Mouse (Mus musculus) adrenal gland, postnatal 4 days (tissue): Measurements from ENCODE around the gene Mpv17l2. TPM values are rescaled to one million over a fixed set of nuclear protein-coding genes. Genes with fewer than 3 reads are reported as not detected.

Experiments
- DNase-seq, 2 experiments: peaks; one replicate each; pipeline ENCODE4 v3.0.0; 2021 to 2022; ENCODE audit warnings: low spot score in 2 of 2, mixed read lengths in 2 of 2
- microRNA-seq: library from miRNA; unstranded; fragments of <30 nt; microRNA quantifications from one replicate; pipeline ENCODE4 v1.2.0, GENCODE M21; 2021
- total RNA-seq, 2 experiments: library from RNA; stranded (reverse); gene quantifications; 2 replicates each; pipeline ENCODE4 v1.2.3; 2021

The Mpv17l2 gene
- total RNA-seq, 2 experiments from 2014 or later: 93.1 to 109 TPM

DNA sequence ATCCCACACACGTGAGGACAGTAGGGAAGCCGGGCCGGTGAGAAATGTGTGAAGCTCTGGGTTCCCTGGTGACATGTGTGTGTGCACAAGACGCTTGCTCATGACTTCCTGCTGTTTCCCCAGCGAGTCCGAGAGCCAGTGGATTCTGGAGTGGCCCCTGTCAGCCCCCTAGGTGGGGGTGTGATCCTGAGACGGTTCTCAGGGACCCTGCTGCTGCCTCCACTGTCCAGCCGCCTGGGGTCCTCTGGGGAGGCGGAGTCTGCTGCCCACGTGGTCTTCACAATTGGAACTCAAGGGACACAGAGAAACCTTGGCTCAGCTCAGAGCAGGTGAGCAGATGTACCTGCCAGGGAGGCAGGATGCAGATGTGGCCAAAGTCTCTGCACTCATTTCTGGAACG, 34.0 kb downstream of the Mpv17l2 start:
- DNase-seq: no peak

GRCm38 (mm10) chr8:70725792-70726447, 34.8 kb downstream of the Mpv17l2 start:
- DNase-seq: no peak

DNA sequence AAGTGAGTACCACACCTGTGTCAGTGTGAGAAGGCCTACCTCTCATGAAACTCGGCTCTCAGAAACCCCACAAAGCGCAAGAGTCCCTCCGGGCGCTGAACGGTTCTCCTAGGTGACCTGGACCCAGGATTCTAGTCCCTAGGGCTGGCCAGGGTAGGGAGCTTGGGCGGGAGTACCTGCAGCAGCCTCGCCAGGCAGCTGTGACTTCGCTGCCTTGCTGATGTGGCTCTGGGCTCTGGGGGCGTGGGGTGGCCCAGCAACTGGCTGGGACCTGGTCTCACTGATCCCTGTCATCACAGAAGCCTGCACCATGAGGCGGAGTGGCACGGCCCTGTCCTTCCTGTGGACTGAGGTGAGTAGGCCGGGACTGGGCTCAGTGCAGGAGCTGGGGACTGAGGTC, 36.5 kb downstream of the Mpv17l2 start:
- DNase-seq: no peak

GRCm38 (mm10) chr8:70723486-70724210, 37.1 kb downstream of the Mpv17l2 start, which contains the start of gene Pde4c:
Gene Pde4c (plus strand): TSS chr8:70723720.
- no peak for DNase-seq

DNA sequence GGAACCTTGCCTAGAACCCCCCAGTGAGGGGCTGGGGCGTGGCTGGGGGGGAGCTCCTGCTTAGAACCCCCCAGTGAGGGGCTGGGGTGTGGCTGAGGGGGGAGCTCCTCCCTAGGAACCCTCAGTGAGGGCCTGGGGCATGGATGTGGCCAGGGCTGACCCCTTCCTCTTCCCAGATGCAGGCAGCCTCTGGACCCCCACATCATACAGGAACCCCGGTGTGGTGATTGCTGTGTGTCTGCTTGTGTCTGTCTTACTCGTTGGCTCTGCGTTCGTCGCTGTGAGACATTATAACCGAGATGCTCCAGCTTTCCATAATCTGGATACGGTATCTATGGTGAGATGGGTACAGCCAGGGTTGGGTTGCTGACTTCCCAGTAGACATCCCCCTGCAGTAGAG, 39.1 kb downstream of the Mpv17l2 start:
- no peak for DNase-seq

DNA sequence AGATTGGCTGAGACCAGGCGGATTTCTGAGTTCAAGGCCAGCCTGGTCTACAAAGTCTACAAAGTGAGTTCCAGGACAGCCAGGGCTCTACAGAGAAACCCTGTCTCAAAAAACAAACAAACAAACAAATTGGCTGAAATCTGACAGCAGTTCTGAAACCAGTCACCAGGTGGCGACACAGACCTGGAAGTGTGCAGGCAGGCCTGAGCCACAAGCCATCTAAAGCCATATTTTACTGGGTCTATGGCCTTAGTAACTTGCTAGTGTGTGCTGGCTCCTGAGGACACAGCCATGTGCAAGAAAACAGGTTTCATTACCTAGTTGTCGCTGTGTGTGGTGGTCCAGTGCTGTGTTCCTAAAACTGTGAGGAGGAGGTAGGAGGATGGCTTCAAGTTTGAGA, 40.0 kb downstream of the Mpv17l2 start:
- DNase-seq: peak; percentile 58 to 63

DNA sequence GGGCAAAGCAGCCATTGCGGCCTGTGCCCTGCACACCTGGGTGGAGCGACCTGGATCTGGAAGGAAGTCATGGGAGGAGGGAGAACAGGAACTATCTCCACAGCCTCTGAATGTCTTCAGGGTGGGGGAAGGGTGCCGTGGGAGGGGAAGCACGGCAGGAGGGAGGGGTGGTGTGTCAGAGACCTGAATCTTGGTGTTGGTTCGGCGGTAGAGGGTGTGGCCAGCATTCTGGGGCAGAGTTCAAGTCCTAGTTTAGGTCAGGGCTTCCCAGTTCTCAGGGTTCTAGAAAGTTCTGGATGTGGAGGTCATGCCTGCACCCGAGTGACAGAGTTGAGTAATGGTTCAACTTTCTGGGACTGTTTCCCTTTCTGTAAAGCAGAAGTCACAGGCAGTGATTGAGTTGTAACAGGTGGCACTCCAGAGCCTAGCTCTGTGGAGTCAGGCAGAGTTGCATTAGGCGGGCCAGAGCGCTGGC, 40.9 kb downstream of the Mpv17l2 start:
- DNase-seq: no peak

DNA sequence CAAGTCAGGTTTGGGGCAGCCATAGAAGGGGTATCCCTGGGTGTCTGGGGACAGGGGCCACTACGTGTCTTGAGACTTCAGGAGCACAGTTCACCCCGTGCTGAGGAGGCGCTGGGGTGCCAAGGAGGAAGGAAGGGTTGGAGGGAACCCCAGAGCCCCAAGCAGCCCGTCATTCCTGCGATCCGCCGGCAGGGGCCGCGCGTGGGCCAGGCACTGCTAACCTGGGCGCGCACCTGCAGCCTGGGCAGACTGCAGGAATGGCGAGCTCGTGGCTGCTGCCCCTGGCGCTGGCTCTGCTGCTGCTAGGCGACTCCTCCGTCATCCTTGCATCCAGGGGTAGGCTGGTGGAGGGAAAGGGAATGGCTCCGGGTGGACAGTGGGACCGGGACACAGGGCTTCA, 42.4 kb downstream of the Mpv17l2 start, which contains the start of gene Gm3336:
TSS of gene Gm3336 (plus strand) at position 247 of the 400 bp plus-strand sequence.
- DNase-seq: no peak

- DNase-seq: no peak
Observed at GRCm38 (mm10) chr8:70716521-70717400, 44.0 kb downstream of the Mpv17l2 start.

DNA sequence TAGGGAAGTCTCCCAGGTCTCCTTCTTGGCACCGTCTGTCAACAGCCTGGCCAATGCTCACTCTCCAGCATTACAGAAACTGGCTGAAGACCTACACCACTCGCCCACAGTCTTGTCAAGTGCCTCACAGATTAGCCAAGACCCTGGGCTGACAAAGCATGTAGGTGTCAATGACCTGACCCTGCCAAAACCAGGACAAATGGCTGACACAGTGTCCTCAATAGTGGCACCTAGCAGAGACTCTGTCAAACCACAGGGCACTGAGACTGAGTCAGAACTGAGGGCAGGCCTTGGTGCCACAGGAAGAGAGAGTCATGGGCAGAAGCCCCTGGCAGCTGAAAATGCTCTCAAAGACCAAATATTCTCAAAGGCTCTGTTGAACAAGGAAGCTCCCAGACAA, 45.7 kb downstream of the Mpv17l2 start:
- no peak for DNase-seq

- no peak for DNase-seq
Observed at GRCm38 (mm10) chr8:70713991-70714390, 46.8 kb downstream of the Mpv17l2 start.

DNA sequence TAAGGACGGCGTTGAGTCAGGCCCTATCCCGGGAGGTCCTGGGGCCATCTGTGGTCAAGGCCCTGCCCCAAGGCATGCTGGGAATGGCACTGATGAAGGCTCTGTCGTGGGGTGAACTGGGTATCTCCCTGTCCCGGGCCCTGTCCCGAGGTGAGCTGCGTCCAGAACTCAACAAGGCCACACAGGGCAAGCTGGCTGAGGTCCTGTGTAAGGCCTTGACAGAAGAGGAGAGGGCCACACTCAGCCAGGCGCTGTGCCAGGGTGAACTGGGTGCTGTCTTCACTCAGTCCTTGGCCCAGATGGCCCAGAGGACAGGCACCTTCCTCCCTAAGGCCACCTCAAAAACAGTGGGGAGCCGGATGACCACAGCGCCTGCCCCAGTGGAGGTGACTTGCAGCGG, 49.7 kb downstream of the Mpv17l2 start:
- DNase-seq: no peak

DNA sequence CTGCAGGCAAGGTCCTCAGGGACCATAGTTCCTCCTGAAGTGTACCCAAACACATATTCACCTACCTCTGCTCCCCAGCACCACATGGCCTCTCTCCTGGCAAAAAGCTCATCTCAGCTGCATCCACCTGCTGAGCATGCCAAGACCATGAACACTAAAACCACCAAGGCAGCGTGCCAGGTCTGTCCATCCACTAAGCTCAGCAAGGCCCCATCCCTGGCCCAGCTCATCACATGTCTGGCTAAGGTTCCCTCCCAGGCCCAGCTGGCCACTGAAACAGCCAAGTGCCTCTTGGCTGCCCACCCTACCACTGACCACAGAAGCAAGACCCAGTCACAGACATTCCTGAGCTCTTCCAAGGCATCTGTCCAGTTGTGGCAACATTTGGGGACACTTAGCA, 50.5 kb downstream of the Mpv17l2 start:
- no peak for DNase-seq

DNA sequence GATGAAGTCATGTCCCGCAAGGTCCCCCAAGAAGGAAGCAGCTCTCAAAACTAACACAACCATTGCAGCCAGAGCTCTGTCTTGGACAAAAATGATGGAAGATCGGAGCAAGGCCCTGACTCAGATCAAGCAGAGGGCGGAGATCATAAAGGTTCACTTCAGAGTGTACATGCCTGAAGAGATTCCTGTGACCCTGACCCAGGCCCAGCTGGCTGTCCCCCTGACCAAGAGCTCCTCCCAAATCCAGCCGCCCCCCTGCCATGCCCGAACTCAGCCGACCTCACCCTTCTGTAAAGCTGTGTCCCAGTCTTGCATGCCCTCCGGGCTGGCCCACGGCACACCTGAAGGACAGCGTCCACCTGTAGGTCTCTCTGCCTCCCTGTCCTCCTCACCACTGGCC, 51.0 kb downstream of the Mpv17l2 start:
- DNase-seq: no peak

Small RNAs within 50 kb of the gene (microRNA-seq; reads per million reads assigned to microRNA genes)
- 0.79 reads per million for gene Mir7240

Other genes starting within 250 kb of the Mpv17l2 start
- 100 to 1,000 TPM; 315 to 322 TPM for gene Fkbp8, start 233.2 kb downstream of the Mpv17l2 start, total RNA-seq
- gene Kxd1, start 233.0 kb downstream of the Mpv17l2 start, total RNA-seq: 10 to 100 TPM; 80.4 to 80.5 TPM
- 10 to 100 TPM; 31.0 to 32.4 TPM for gene Ell, start 221.5 kb downstream of the Mpv17l2 start, total RNA-seq
- 10 to 100 TPM; 82.6 to 88.9 TPM for gene Isyna1, start 166.6 kb downstream of the Mpv17l2 start, total RNA-seq
- 100 to 1,000 TPM; 137 to 154 TPM for gene Ssbp4, start 152.1 kb downstream of the Mpv17l2 start, total RNA-seq
- gene Lrrc25, start 144.8 kb downstream of the Mpv17l2 start, total RNA-seq: 1 to 10 TPM; 2.9 to 3.8 TPM
- 1 to 10 TPM in 1 of 2 experiments, under 1 TPM in 1; 0.59 to 1.8 TPM for gene Gdf15, start 128.5 kb downstream of the Mpv17l2 start, total RNA-seq
- 10 to 100 TPM; 62.1 to 76.0 TPM for gene Pgpep1, start 100.6 kb downstream of the Mpv17l2 start, total RNA-seq
- gene Lsm4, start 87.7 kb downstream of the Mpv17l2 start, total RNA-seq: 10 to 100 TPM; 96.6 to 99.0 TPM
- gene Jund, start 62.0 kb downstream of the Mpv17l2 start, total RNA-seq: 100 to 1,000 TPM; 185 to 195 TPM
- under 1 TPM; 0.14 to 0.25 TPM for gene Iqcn, start 57.5 kb downstream of the Mpv17l2 start, total RNA-seq
- gene Gm3336, start 42.4 kb downstream of the Mpv17l2 start, total RNA-seq: not detected
- gene Pde4c, start 37.2 kb downstream of the Mpv17l2 start, total RNA-seq: 1 to 10 TPM; 2.2 to 5.6 TPM
- 10 to 100 TPM; 58.9 to 59.7 TPM for gene Rab3a, start 6.3 kb downstream of the Mpv17l2 start, total RNA-seq
- gene Pik3r2, start 15.8 kb upstream of the Mpv17l2 start, total RNA-seq: 10 to 100 TPM; 72.0 to 78.8 TPM
- 10 to 100 TPM; 34.5 to 40.9 TPM for gene Mast3, start 44.1 kb upstream of the Mpv17l2 start, total RNA-seq
- under 1 TPM; 0.22 to 0.37 TPM for gene Il12rb1, start 47.5 kb upstream of the Mpv17l2 start, total RNA-seq
- 10 to 100 TPM; 14.6 to 15.7 TPM for gene Arrdc2, start 78.8 kb upstream of the Mpv17l2 start, total RNA-seq
- gene Kcnn1, start 102.3 kb upstream of the Mpv17l2 start, total RNA-seq: 1 to 10 TPM; 1.4 to 2.1 TPM
- 10 to 100 TPM; 36.8 to 38.6 TPM for gene Ccdc124, start 113.0 kb upstream of the Mpv17l2 start, total RNA-seq
- under 1 TPM; 0.14 to 0.17 TPM for gene Slc5a5, start 131.8 kb upstream of the Mpv17l2 start, total RNA-seq
- 1,000 to 10,000 TPM; 1,999 to 2,049 TPM for gene Rpl18a, start 136.5 kb upstream of the Mpv17l2 start, total RNA-seq
- 10 to 100 TPM; 45.4 to 48.9 TPM for gene Map1s, start 145.0 kb upstream of the Mpv17l2 start, total RNA-seq